Mouse (Mus musculus): ENCODE measurements around the gene Gm13290.

GRCm38 (mm10) chr4:88726727-88727126 lies 46.9 kb upstream of the Gm13290 start:
- no peak for TF ChIP-seq CTCF (IDR thresholded peaks at IDR 0.05; ENCODE audit: control insufficient read depth, insufficient read depth, insufficient replicate concordance, low read depth, low read length)
- TF ChIP-seq POLR2A (IDR thresholded peaks at IDR 0.05; ENCODE audit: control insufficient read depth, low read depth, low read length), result no peak

Measured in testis, adult 2 months (tissue).